In the genomic region with DNA sequence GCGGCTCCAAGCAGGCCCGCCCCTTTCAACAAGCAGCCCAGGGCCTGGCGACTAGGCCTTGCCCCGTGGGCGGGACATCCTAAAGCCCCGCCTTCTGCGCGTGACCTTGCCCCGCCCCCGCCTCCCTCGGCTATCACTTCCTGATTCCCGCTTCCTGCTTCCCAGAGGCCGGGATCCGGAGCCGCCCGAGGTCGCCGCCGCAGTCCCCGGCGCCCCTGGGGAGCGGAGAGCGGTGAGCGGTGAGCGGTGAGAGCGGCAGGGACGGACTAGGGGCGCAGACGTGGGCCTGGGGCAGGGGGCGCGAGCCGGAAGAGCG, we compare ENCODE assay signal across 8 mouse cellular contexts. TPM values are rescaled to one million over a fixed set of nuclear protein-coding genes. Genes with fewer than 3 reads are reported as not detected.
DNase-seq lines count a peak whose midpoint lies in the region; ATAC-seq and TF ChIP-seq lines count a peak whose summit lies in the region.

A gene (plus strand): TSS at position 129 of the 316 bp plus-strand sequence.

- ATAC-seq in forebrain, embryonic 16.5 days = peak; percentile 95
- peak; percentile 98 for ATAC-seq in lung, embryonic 14.5 days (ENCODE audit: insufficient read depth)

- H3K27ac ChIP-seq in ES-E14 (ENCODE audit: insufficient read depth, low read depth, low read length, poor library complexity, severe bottlenecking) = no peak within 1 kb of the TSS; the same call in 1 of the 2 replicates
- H3K27ac ChIP-seq in forebrain, embryonic 16.5 days (ENCODE audit: low read length) = peak within 1 kb of the TSS; percentile 63
- H3K27ac ChIP-seq in layer of hippocampus, adult 2 months = peak within 1 kb of the TSS; percentile 94
- peak within 1 kb of the TSS; percentile 40; the same call in 1 of the 2 replicates for H3K27ac ChIP-seq in lung, embryonic 14.5 days (ENCODE audit: low read depth)
- peak within 1 kb of the TSS; percentile 54 for H3K27ac ChIP-seq in olfactory bulb, adult 2 months (ENCODE audit: insufficient read depth, low read depth, low read length)
- H3K27ac ChIP-seq in thymus, adult 2 months (ENCODE audit: control insufficient read depth, insufficient read depth, low read length) = peak within 1 kb of the TSS; percentile 67; the same call in 1 of the 2 replicates

- H3K9me3 ChIP-seq in ES-E14 (ENCODE audit: control insufficient read depth, insufficient read depth, low read depth, low read length) = no peaks in the 10 kb centered on the region
- no peaks in the 10 kb centered on the region for H3K9me3 ChIP-seq in forebrain, embryonic 16.5 days (ENCODE audit: control insufficient read depth, low read length)
- no peaks in the 10 kb centered on the region for H3K9me3 ChIP-seq in lung, embryonic 14.5 days (ENCODE audit: low read depth, low read length)

- H3K27me3 ChIP-seq in forebrain, embryonic 16.5 days (replicated peaks; ENCODE audit: control insufficient read depth, insufficient read depth, low read length) = no peaks in the 10 kb centered on the region
- no peaks in the 10 kb centered on the region for H3K27me3 ChIP-seq in lung, embryonic 14.5 days (ENCODE audit: insufficient read depth, low read length)
- no peaks in the 10 kb centered on the region for H3K27me3 ChIP-seq in thymus, adult 2 months (ENCODE audit: control insufficient read depth, insufficient read depth, low read length)

- H3K4me1 ChIP-seq in ES-E14 (ENCODE audit: control insufficient read depth in 2 of 2, insufficient read depth in 2 of 2, low read length in 2 of 2, poor library complexity in 1 of 2) = peaks cover 3 to 41% of the 10 kb centered on the region in 2 experiments
- peaks cover 22% of the 10 kb centered on the region for H3K4me1 ChIP-seq in forebrain, embryonic 16.5 days (replicated peaks; ENCODE audit: control insufficient read depth, insufficient read depth, low read length)
- peaks cover 5% of the 10 kb centered on the region for H3K4me1 ChIP-seq in lung, embryonic 14.5 days (ENCODE audit: insufficient read depth)
- peaks cover 32% of the 10 kb centered on the region for H3K4me1 ChIP-seq in olfactory bulb, adult 2 months (ENCODE audit: control insufficient read depth, insufficient read depth, low read length)
- H3K4me1 ChIP-seq in thymus, adult 2 months (replicated peaks; ENCODE audit: control insufficient read depth, insufficient read depth, low read length) = peaks cover 59% of the 10 kb centered on the region

- TF ChIP-seq CTCF in layer of hippocampus, adult 2 months (conservative IDR thresholded peaks at IDR 0.05) = no peak
- TF ChIP-seq CTCF in lung, embryonic 14.5 days (IDR thresholded peaks at IDR 0.05; ENCODE audit: low read depth) = no peak
- TF ChIP-seq CTCF in olfactory bulb, adult 2 months (IDR thresholded peaks at IDR 0.05; ENCODE audit: insufficient read depth, low read depth, low read length) = no peak
- 0 out of 2 replicates have a peak, but pooled peaks have one; percentile 30 for TF ChIP-seq CTCF in thymus, adult 2 months (IDR thresholded peaks at IDR 0.05; ENCODE audit: borderline replicate concordance, control insufficient read depth, extremely low read depth, insufficient read depth, low read length, poor library complexity)

- H3K36me3 ChIP-seq in ES-E14 (ENCODE audit: control insufficient read depth, insufficient read depth, low read length, poor library complexity, severe bottlenecking) = peaks cover 21% of the 10 kb centered on the region; the same call in 1 of the 2 replicates
- peaks cover 6% of the 10 kb centered on the region; the same call in 1 of the 2 replicates for H3K36me3 ChIP-seq in forebrain, embryonic 16.5 days (ENCODE audit: control insufficient read depth, insufficient read depth)
- peaks cover 21% of the 10 kb centered on the region for H3K36me3 ChIP-seq in lung, embryonic 14.5 days (ENCODE audit: insufficient read depth)
- H3K36me3 ChIP-seq in thymus, adult 2 months (ENCODE audit: control insufficient read depth, insufficient read depth, low read length) = peaks cover 9% of the 10 kb centered on the region; the same call in 1 of the 2 replicates

- peak within 1 kb of the TSS; percentile 85 to 86 for H3K4me3 ChIP-seq in ES-E14 (ENCODE audit: insufficient read depth in 1 of 2, low read depth in 1 of 2, low read length in 2 of 2, poor library complexity in 1 of 2, severe bottlenecking in 1 of 2)
- H3K4me3 ChIP-seq in forebrain, embryonic 16.5 days (replicated peaks; ENCODE audit: low read length) = peak within 1 kb of the TSS; percentile 88
- peak within 1 kb of the TSS; percentile 90 for H3K4me3 ChIP-seq in layer of hippocampus, adult 2 months
- H3K4me3 ChIP-seq in lung, embryonic 14.5 days (ENCODE audit: low read depth, low read length) = peak within 1 kb of the TSS; percentile 89
- H3K4me3 ChIP-seq in olfactory bulb, adult 2 months (ENCODE audit: insufficient read depth, low read depth, low read length) = peak within 1 kb of the TSS; percentile 66
- peak within 1 kb of the TSS; percentile 76 for H3K4me3 ChIP-seq in thymus, adult 2 months (ENCODE audit: control insufficient read depth, insufficient read depth, low read length)

- DNase-seq in ES-E14 (ENCODE audit: low read depth, low spot score) = peak; percentile 82
- peak; percentile 95 for DNase-seq in cerebellum, adult 11-12 months
- DNase-seq in heart, postnatal 36 days = peak; percentile 99 to 100
- peak; percentile 92 to 97 for DNase-seq in layer of hippocampus, adult 2 months (ENCODE audit: low spot score in 2 of 2)
- DNase-seq in lung, embryonic 14.5 days = peak; percentile 98
- DNase-seq in thymus, adult 2 months = peak; percentile 97

- peak within 1 kb of the TSS; percentile 86 for H3K9ac ChIP-seq in ES-E14 (ENCODE audit: insufficient read depth, low read depth, low read length, poor library complexity, severe bottlenecking)
- peak within 1 kb of the TSS; percentile 91 for H3K9ac ChIP-seq in forebrain, embryonic 16.5 days (replicated peaks; ENCODE audit: low read depth, low read length)
- H3K9ac ChIP-seq in lung, embryonic 14.5 days = peak within 1 kb of the TSS; percentile 85

- in situ Hi-C loops in ES-E14 (cut with MboI; ENCODE audit: low sequenced_read_pairs in 2 of 2, unreplicated experiment in 2 of 2) = no loop called here

- H3K4me2 ChIP-seq in forebrain, embryonic 16.5 days (ENCODE audit: low read length) = peak within 1 kb of the TSS; percentile 96
- peak within 1 kb of the TSS; percentile 87 for H3K4me2 ChIP-seq in lung, embryonic 14.5 days

- peak; percentile 80 for TF ChIP-seq POLR2A in olfactory bulb, adult 2 months (IDR thresholded peaks at IDR 0.05; ENCODE audit: insufficient read depth, low read depth, low read length)
- peak; percentile 90 for TF ChIP-seq POLR2A in thymus, adult 2 months (IDR thresholded peaks at IDR 0.05; ENCODE audit: control insufficient read depth, extremely low read depth, insufficient read depth, low read length, poor library complexity)

- WGBS in forebrain, embryonic 16.5 days = under 1% methylated on average over 31 of the region's 33 CpGs
- 0% methylated on average over 33 of the region's 33 CpGs for WGBS in lung, embryonic 14.5 days
- WGBS in olfactory bulb, adult 2 months = under 1% methylated on average over 32 of the region's 33 CpGs
- WGBS in thymus, adult 2 months = 1% methylated on average over 32 of the region's 33 CpGs

- intact Hi-C loops in heart, postnatal 36 days (cut with DNase I) = loop anchor here (1.0 kb wide), 1 partner anchor 22 kb away; no protein-coding TSS in a partner anchor

TF ChIP-seq in ES-E14, 5 proteins besides CTCF, POLR2A, EP300 and RAD21:
- TF ChIP-seq ZC3H11A (IDR thresholded peaks at IDR 0.05; ENCODE audit: borderline replicate concordance, low read depth, low read length) (no peak), HCFC1 (IDR thresholded peaks at IDR 0.05; ENCODE audit: borderline replicate concordance, insufficient read depth, low read length) (no peak), CHD2 (IDR thresholded peaks at IDR 0.05; ENCODE audit: low read depth, low read length) (no peak)

RNA-seq across cellular contexts. Expression of the gene that starts here (rescaled TPM):
- total RNA-seq in ES-E14 (2012; rRNA removed) = 73.8 and 85.3 TPM in 2 replicates
- polyA plus RNA-seq in forebrain, embryonic 16.5 days (2015; fragmentation: Nextera tagmentation; extraction: Ambion mirVana) = 143 and 145 TPM in 2 replicates
- 10 to 100 TPM; 52.4 to 55.6 TPM for total RNA-seq in heart, postnatal 36 days (2021)
- 10 to 100 TPM; 84.8 to 92.9 TPM for total RNA-seq in layer of hippocampus, adult 2 months (2021)
- 134 and 148 TPM in 2 replicates for polyA plus RNA-seq in lung, embryonic 14.5 days (2014; fragmentation: Nextera tagmentation; extraction: Ambion mirVana)
- polyA plus RNA-seq in olfactory bulb, adult 2 months (2012; ENCODE audit: insufficient read depth, insufficient read length, low replicate concordance, missing spikeins) = not detected in 2 replicates
- 508 and 533 TPM in 2 replicates for polyA plus RNA-seq in thymus, adult 2 months (2012; rRNA removed)
